Mouse (Mus musculus) forelimb bud, embryonic 11.5 days (tissue): ENCODE data around the gene Exoc3l2.
A peak's percentile ranks its signal among the peaks of the same experiment; 100 is the strongest.
"Not testable (repeated sequence)": the region's sequence is repeated elsewhere in the genome, so short reads cannot be mapped to it uniquely, and the experiment has no call there.

Experiments
- DNase-seq: peaks from one replicate; pipeline ENCODE4 v3.0.0-alpha.2; 2012; ENCODE audit warnings: low read depth, low spot score

The Exoc3l2 gene

DNA sequence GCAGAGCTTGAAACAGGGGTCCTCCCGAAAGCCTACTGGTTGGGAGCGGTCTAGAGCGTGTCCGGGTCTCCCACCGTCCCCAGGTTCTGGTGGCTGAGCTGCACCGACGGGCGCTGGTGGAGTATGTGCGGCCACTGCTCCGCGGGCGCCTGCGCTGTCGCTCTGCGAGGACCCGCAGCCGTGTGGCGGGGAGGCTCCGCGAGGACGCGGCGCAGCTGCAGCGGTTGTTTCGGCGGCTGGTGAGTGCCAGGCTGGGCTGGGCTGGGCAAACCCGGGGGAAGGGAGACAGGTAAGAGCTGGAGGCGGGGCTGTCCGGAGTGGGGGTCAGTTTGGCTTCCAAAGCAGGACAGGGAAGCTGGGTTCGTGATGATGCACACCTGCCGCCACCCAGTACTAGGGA lies 26.4 kb downstream of the Exoc3l2 start:
- no peak for DNase-seq

DNA sequence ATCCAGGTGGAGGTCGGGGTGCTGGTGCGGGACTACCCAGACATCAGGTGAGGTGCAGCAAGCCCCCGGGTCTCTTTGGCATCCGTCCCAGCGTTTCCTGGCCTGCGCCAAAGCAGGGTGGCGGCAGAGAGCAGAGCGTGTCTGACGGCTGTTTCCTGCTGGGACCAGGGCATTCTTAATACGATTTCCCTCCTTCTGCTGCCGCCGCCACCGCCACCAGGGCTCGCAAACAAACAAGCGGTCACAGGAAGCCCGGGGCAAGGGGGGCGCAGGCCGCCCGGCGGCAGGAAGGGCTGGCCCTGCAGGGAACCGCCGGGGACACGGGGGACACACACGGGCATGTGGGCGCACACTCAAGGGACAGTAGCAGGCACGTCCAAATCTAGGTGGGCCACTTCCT lies 28.6 kb downstream of the Exoc3l2 start:
- no peak for DNase-seq

DNA sequence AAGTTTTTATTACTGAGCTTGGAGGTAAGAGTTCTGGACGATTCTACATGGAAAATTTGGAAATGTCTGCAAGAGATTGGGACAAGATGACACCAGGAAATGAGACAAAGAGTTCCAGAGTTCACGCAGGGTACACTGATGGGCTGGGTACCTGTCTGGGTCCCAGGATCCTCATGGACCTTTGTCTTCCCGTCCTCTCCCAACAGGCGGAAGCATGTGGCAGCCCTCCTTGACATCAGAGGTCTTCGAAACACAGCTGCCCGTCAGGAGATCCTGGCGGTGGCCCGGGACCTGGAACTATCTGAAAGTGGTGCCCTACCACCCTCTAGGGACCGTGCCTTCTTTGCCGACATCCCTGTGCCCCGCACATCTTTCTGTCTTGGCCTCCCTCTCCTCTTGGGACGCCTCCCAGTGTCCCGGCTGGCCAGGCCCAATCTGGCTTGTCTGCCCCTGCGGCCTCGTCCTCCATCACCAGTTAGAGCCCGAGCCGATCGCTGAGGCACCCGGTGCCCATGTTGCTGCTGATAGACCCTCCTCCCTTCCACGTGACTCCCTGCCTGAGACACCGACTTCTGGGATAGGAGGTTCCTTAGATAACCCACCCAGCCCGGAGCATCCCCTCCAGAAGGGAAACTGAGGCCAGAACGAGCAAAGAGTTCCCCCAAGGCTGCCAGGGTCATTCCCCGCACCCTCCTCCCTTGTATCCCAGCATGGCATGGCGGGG lies 31.8 kb downstream of the Exoc3l2 start:
- no peak for DNase-seq

DNA sequence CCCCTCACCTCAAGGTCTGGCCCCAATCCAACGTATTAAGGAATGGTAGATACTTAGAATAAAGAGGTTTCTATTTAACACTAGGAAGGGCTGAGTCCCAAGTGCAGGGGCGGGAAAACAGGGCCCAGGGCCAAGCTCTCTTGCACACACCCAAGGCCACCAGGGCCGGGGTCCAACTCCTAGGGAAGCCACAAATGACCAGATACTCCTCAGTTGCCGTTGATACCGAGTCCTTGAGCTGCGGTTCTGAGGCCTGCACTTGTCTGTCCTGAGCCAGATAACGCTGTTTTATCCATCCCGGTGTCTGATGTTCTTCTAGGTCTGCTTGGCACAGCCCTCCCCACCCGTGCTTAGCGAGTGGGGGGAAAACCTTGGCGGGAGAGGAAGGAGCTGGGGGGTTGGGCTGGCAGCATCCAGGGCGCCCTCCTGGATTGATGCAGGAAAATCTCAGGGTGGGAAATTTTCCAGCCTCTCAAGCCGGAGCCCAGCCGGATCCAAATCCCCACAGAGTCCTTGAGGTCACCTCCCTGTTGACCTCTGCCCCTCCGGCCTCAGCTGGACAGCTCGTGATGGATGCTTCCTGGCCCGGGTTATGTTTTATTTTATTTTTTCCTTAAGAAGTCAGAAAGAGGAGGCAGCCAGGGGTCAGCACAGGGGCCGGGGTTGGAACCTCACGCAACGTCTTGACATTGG lies 32.5 kb downstream of the Exoc3l2 start:
- no peak for DNase-seq

DNA sequence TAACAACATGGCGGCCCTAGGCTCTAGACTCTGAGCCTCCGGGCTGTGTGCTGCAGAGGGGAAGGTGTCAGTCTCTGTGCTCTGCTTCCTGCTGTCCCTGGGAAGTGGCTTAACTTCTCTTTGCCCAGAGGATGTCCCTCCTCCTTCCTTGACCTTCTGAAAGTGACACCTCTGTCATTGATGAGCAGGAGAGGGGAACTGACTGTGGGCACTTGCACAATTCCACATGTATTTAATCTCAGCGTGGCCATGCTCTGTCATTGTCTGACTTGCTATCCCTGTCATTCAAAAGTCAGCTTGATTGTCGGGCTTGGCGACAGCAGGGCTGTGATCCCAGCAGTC lies 33.1 kb downstream of the Exoc3l2 start:
- DNase-seq: no peak

DNA sequence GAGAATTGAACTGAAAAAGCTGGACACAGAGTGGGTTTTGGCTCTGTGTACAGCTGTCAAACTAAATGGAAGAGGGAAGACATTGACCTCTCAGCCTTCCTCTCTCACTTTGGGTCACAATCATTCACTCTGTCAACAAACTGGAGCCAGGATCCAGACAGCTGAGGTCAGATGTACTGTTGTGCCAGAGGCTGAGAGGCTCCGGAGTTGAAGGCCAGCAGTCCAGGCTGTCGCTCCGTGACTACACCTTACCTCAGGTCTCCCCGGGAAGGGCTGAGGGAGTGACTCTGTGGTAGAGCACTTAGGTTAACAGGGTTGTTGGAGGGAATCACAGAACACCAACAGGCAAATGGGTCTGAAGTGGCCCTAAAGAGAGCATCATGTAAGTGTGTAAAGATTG lies 35.2 kb downstream of the Exoc3l2 start:
- no peak for DNase-seq

DNA sequence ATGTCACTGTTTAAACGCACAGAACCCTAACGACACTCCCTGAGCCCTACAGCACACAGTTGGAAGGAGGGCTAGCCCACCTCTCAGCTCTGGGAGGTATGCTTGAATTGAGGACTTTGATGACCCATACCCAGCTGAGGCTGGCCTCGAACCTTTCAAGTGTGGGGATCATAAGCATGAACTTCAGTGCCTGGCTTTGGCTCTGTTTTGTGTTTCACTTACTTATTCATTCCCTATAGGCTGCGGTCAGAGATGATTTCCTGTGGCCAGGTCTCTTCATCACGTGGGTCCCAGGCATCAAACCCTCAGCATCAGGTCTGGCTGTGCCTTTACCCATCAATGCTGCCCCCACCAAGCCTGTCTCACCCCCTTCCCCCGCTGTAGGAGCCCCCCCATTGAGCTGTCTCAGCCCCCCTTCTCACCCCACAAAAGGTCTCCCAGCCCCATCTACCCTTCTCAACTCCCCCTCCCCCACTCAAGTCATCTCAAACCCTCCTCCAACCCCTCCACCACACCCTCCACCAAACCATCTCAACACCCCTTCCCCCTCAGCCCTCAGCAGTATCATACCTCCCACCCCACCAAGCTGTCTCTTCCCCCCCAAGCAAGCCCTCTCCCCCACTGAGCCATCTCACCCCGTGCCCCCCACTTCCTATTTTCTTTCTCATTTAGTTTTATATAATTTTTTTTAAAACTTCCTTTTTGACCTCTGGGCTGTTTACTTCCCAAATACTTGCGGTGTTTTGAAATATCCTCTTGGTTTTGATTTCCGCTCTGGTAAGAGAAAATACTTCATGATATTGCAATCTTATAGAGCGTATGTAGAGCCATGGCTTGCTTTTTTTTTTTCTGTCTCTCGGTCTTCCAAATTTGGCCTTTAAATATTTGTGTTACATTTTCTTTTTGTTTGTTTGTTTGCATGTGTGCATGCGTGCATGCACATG lies 37.6 kb downstream of the Exoc3l2 start:
- no peak for DNase-seq

DNA sequence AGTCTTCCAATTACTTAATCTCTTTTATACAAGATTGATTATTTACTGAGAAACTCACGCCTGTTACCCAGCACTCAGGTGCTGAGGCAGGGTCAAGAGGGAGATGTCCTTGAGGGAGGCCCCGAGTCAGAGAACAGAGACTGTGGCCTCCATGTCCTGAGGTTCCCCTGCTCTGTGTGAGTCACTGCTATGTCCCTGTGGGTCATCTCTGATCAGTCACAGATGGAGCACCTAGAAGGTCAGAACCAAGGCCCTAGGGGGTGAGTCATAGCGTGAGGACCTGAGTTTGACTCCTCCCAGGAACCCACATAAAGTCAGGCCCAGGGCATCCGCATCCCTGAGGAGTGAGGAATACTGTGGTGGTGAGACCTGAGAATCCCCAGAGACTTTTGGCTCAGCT lies 38.5 kb downstream of the Exoc3l2 start:
- DNase-seq: no peak

DNA sequence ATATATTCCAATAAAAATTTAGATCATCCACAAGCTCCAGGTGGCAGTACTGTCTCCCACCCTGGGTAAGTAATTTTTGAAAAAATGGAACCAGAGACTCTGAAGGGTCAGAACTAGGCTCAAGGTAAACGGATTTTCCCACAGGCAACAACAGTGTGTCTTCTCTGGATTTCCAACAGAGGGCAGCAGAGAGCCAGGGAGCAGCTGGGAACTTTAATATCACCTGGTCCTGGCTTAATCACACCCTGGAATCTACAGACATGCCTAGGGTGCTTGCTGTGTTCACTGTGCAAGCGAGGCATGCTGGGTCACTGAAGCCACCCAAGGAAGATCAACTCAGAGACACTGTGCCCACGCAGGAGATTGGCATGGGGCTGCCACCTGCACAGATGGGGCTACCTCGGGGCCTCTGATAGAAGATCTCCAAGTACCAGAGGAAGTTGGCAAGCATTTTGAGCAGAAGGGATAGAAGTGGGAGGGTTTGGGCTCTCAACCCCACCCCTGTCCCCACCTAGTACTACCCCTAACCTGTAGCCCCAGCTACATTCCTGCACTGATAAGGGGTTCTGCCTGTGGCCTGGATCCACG lies 40.4 kb downstream of the Exoc3l2 start:
- peak; percentile 75 for DNase-seq

DNA sequence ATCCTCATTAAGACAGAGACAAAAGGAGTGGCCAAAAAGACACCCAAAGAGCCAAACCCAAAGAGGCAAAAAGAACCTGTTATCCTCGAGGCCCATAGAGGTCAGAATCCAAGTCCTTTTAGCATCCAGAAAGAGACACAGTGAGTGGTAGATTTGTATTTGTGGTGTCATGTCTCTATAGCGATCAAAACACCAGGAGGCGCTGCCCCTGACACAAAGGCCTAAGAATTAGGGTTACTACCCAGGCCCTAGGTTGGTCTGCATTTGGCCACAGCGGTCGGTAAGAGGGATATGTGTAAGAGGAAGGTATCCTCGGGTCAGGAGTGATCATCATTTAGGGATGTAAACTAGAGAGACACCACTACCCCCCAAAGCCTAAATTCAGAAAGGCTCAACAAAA lies 43.2 kb downstream of the Exoc3l2 start:
- no peak for DNase-seq

DNA sequence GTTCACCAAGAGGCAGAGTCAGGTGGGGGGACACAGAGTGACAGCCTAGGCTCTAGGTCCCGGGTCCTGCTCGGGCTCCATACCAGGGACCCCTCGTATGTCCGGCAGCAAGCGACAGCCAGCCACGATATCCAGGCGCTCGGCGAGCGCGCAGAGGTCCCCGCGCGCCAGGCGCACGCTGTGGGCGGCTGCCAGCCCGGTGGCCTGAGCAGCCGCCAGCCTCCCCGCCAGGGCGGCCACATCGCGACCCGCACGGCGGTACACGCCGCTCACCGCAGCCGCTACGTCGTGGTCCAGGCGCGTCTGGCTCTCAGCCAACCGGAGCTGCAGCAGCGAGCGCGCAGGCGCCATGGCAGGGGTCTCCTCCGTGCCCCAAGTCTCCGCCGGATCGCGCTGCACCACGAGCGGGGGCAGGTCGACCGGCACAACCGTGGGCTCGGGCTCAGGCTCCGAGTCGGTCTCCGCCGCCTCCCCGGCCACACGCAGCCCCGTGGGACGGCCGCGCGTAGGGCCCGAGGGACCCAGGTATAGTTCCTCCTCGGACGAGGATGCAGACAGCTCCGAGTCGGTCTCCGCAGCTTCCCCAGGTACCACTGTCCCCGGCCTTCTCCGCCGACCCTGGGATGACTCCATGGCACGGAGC lies 44.0 kb downstream of the Exoc3l2 start:
- peak; percentile 73 for DNase-seq

DNA sequence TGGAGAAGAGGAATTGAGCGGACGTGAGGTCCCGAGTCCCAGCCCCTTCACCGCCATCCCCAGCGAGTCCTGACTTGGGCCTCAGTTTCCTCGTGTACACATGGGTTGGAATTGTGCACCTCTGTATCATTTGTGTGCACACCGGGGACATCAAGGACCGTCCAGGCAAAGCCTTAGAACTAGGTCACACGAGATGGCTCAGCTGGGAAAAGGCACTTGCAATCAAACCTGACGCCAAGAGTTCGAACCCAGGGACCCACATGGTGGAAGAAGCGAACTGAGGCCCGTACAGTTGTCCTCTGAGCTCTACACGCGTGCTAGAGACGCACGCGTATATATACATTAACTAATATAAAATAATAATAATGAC lies 44.5 kb downstream of the Exoc3l2 start:
- no peak for DNase-seq

DNA sequence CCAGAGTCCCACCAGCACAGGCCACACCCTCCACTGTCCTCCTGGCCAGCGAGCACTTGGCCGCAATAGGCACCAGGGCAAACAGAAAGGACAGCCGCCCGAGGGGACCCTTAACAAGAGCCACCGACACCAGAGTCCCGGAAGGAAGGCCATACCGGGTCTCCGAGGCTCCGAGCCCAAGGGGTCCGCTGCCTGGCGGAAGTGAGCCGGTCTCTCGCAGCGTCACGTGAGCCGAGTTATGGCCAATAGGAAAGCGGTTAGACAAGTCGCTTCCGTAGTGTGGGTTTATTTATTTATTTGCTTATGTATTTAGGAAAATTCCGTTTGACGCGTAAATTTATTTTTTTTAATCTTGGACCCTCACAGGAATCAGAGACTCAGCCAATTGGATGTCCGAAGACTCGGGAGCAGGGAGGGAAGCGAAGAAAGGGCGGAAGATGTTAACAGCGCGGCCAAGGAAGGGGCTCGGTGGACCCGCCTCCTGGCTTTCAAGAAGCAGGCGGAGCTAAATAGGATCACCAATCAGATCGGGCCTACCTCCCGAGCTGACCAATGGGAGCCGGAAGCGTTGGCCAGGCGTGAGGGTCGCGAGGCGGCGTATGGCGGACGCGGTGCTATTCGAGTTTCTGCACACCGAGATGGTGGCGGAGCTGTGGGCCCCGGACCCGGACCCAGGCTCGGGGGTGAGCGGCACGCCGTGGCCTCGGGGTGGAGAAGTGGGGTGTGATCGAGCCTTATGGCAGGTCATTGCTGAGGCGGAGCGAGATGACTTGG lies 45.2 kb downstream of the Exoc3l2 start, which contains the start of the genes Bloc1s3 and Trappc6a:
Gene Bloc1s3, minus strand, starts transcription at position 218 of the 774 bp plus-strand sequence.
Gene Trappc6a, plus strand, starts transcription at position 246 of the 774 bp plus-strand sequence.
- DNase-seq: peak; percentile 95

DNA sequence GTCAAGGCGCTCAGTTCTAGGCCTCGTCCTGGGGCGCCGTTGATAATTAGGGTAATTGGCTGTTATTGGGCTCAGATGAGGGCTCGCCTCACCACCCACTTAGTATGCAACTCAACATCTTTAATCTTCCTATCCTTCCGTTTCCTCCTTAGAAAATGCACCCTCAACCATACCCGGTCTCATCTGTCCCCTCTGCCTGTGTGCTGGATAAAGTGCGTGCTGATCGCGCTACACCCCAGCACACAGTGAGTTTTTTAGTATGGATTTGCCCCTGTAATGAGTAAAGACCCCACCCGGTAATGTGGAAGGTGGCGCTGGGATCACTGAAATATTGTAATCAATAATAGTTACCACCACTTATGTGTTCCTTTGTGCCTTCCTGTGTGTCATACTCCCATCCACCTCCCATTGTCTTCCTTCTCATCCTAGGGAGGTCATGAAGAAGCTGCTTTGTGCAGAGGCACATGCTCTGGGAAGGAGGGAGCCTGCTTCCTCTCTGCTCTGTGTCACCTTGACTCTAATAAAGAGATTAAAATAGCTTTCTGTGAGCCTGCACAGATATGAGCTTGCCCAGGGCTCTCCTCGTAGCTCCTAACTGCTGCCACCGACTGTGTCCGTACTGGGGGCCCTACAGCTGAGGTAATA lies 45.9 kb downstream of the Exoc3l2 start:
- DNase-seq: no peak

DNA sequence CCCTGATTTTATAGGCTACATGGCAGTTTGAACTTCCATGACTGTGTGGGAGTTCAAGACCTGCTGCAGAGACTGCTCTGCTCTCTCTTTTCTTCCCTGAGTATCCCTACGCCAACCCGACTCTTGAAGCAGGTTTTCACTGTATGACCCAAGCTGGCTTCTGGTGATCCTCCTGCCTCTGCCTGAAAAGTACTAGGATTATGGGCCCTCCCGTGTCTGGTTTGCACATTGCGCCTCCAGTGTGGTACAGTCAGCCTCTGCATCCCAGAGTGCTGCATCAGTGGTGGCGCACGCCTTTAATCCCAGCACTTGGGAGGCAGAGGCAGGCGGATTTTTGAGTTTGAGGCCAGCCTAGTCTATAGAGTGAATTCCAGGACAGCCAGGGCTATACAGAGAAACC lies 46.7 kb downstream of the Exoc3l2 start:
- no peak for DNase-seq

DNA sequence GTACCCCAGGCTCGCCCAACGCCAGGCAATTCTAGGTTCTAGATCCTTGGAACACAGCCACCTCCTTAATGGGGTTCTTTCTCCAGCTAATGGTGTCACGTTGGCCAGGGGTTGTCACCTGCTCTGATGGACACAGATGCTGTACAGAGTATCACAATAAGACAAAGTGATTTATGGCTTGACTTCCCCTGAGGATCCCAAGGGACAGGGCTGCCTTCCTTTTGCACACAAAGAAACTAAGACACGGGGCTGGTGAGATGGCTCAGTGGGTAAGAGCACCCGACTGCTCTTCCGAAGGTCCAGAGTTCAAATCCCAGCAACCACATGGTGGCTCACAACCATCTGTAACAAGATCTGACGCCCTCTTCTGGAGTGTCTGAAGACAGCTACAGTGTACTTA lies 48.8 kb downstream of the Exoc3l2 start:
- not testable (repeated sequence) for DNase-seq

DNA sequence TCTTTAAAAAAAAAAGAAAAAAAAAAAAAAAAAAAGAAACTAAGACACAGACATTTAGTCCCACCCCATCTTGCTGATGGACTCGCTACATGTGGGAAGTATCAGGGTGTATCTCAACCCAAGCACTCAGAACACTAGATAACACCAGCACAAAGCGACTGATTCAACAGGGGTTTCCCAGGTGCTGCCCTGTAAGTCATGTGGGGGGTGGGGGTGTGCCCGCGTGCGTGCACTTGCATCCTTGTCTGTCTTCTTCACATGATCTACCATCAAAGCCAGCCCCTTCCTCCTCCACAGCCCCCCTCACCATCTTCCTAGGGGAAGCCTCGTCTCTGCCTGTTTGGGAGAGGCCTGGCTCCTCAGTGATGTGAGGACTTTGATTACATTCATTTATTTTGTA lies 49.2 kb downstream of the Exoc3l2 start:
- no peak for DNase-seq

DNA sequence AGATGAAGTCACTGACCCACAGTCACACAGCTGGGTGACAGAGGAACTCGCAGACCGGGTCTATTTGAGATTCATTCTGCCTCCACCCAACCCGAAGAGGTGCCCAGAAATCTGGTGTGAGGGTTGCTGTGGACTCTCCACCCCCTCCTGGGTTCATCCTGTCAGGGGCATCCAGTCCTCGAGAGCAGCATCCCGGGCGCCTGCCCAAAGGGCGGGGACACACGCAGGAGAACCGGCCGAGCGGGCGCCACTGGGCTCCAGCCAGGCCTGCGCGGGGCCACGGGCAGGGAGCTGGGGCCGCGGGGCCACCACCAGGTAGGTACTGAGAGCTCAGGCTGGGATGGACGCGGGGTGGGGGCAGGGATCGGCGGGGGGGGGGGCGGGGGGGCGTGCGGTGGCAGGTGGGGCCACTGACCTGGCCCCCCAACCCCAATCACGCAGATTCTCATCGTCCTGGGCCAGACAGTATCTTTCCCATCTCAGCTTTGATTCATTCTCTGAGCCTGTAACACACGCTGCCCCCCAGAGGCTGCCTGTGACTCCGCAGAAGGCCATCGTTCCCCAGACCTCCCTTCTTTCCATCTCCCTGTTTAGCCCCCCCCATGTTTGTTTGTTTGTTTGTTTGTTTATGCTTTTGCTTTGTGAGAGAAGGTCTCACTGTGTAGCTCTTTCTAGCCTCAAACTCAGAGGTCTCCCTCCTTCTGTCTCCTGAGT lies 54.7 kb downstream of the Exoc3l2 start, which contains the start of gene Nkpd1:
Gene Nkpd1, plus strand, starts transcription at position 187 of the 714 bp plus-strand sequence.
- DNase-seq: no peak

DNA sequence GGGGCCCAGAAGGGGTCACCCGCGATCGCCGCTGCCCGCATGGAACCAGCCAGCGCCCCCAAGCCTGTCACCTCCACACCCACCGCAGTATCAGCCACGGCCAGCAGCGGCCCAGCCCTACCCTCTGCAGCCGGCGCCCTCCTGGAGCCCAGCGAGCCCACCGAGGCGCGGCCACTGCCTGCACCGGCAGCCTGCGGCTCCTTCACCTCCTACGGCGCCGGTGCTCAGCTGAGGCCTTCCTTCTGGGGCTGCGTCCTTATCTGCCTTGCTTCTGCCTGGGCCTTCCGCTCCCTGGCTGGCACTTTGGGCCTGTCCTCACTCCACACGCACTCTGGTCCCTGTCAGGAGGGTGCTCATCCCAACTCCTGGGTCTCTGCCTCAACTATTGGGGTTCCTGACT lies 56.9 kb downstream of the Exoc3l2 start:
- DNase-seq: no peak
